Mouse (Mus musculus) kidney, postnatal 14 days (tissue): ENCODE data around the gene 4930480E11Rik.
"Not testable (repeated sequence)": the region's sequence is repeated elsewhere in the genome, so short reads cannot be mapped to it uniquely, and the experiment has no call there.

Experiments used
- DNase-seq: peaks from one replicate; pipeline ENCODE4 v3.0.0; 2022; ENCODE audit warnings: mixed read lengths

4930480E11Rik gene

GRCm38 (mm10) chrX:78369343-78369742 lies at the start of gene 4930480E11Rik:
Gene 4930480E11Rik (plus strand): TSS chrX:78369643.
- DNase-seq = no peak

GRCm38 (mm10) chrX:78403346-78403745 lies 33.9 kb downstream of the 4930480E11Rik start:
- not testable (repeated sequence) for DNase-seq
